Mouse (Mus musculus) testis, adult 2 months (tissue): ENCODE measurements around the gene Tnfrsf11a. TPM values are rescaled to one million over a fixed set of nuclear protein-coding genes. Genes with fewer than 3 reads are reported as not detected.
"Not testable (repeated sequence)": the region's sequence is repeated elsewhere in the genome, so short reads cannot be mapped to it uniquely, and the experiment has no call there.

ENCODE experiments used
- H3K27ac ChIP-seq: fragments of 200-500 bp; 2 replicates; pipeline ENCODE4 v1.5.1; 2012; ENCODE audit warnings: low read depth, low read length; ENCODE audit not compliant: control insufficient read depth, insufficient read depth
- H3K27me3 ChIP-seq: fragments of 200-500 bp; 2 replicates; pipeline ENCODE4 v1.6.1; 2012; ENCODE audit warnings: mild to moderate bottlenecking, low read length, moderate library complexity; ENCODE audit not compliant: control insufficient read depth, insufficient read depth
- H3K36me3 ChIP-seq: fragments of 200-500 bp; 2 replicates; pipeline ENCODE4 v1.6.1; 2012; ENCODE audit warnings: mild to moderate bottlenecking, low read length; ENCODE audit not compliant: control insufficient read depth, insufficient read depth
- H3K4me1 ChIP-seq: fragments of 200-500 bp; 2 replicates; pipeline ENCODE4 v1.6.1; 2012; ENCODE audit warnings: low read length; ENCODE audit not compliant: control insufficient read depth, insufficient read depth
- H3K4me3 ChIP-seq: fragments of 200-500 bp; 2 replicates; pipeline ENCODE4 v1.5.1; 2012; ENCODE audit warnings: low read depth, mild to moderate bottlenecking, low read length, moderate library complexity, mixed read lengths; ENCODE audit not compliant: control insufficient read depth
- CTCF ChIP-seq: fragments of 200-500 bp; IDR thresholded peaks from 2 replicates; pipeline ENCODE4 v1.5.1; 2012; ENCODE audit warnings: low read depth, mild to moderate bottlenecking, inconsistent platforms, low read length, moderate library complexity; ENCODE audit not compliant: control insufficient read depth, insufficient read depth, insufficient replicate concordance
- POLR2A ChIP-seq: fragments of 200-500 bp; IDR thresholded peaks from 2 replicates; pipeline ENCODE4 v1.6.1; 2012; ENCODE audit warnings: low read depth, mild to moderate bottlenecking, inconsistent platforms, low read length, moderate library complexity; ENCODE audit not compliant: control insufficient read depth
- polyA plus RNA-seq: library from polyadenylated mRNA; depleted of rRNA; stranded (reverse); fragments of >200 nt; gene quantifications from 2 replicates; pipeline ENCODE4 v1.2.3, GENCODE M21; 2012

Tnfrsf11a gene
- polyA plus RNA-seq, 1 experiment = 0.26 TPM

DNA sequence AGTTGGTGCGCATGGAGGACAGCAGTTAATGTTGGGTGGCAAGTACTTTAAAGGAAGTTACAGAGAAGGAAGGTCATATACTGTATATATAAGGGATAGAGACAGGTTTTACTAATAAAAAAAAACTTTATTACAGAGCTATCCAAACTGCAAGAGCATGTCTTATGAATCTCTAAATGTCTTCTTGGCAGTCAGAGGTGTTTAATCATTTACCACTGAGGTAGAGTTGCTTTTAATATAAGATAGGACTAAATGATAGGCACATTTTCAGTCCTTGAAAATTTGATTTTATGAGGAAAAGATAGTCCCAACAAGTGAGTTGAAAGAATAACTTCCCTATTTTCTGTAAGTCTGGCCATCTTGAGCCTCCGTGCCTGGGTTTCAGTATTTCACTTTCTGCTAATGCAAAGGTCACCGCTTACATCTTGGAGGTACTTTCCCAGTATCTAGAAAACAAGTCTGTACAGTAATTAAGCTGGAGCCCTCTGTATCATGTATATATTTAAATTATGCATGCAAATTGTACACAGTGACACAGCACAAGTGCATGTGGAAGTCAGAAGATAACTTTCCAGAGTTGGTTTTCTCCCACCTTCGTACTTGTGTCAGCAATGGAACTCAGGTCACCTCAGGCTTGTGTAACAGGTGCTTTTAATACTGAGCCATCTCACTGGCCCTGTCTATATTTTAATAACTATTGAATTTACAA lies 32.3 kb upstream of the Tnfrsf11a start:
- no peaks in the 10 kb centered on the region for H3K36me3 ChIP-seq
- H3K27ac ChIP-seq = no peak overlapping the region
- H3K27me3 ChIP-seq = no peaks in the 10 kb centered on the region
- TF ChIP-seq POLR2A (no peak), CTCF (no peak)
- H3K4me1 ChIP-seq = no peaks in the 10 kb centered on the region
- no peak overlapping the region for H3K4me3 ChIP-seq

DNA sequence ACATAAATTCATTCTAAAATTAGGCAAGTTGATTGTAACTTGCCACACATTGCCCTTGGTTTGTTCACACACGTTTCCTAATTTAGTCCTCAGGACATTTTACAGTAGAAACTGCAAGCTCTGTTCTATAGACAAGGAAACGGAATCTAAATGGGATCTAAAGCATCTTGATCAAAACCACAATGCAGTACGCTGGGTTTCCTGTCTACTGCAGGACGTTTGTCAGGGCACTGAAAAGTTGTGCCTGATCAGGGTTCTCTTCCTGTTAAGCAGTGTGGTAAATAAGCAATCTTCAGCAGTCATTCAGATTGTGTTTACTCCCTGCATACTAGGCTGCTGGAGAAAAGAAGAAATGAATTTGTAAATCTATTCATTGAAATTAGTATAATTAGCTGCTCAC lies 28.3 kb upstream of the Tnfrsf11a start:
- H3K36me3 ChIP-seq = no peaks in the 10 kb centered on the region
- no peak overlapping the region for H3K4me3 ChIP-seq
- TF ChIP-seq CTCF (no peak), POLR2A (no peak)
- no peak overlapping the region for H3K27ac ChIP-seq
- no peaks in the 10 kb centered on the region for H3K4me1 ChIP-seq
- no peaks in the 10 kb centered on the region for H3K27me3 ChIP-seq

DNA sequence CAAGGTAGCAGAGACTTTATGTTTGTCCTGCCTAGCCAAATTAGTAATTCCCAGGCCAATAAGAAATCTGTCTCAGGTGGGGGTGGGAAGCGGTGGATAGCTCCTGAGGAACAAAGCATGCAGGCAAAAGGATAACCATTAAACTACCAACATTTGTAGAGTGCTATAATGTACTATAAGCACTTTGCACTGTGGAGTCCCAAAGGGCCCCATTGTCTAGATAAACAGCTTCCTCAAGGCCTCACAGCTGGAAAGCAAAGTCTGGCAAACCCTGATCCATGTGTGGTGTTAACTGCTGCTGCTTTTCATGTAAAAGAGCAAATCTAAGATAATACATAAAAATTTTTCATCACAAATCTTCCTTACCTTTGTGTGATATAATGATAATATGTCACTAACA lies 27.6 kb upstream of the Tnfrsf11a start:
- H3K36me3 ChIP-seq = no peaks in the 10 kb centered on the region
- H3K27me3 ChIP-seq = no peaks in the 10 kb centered on the region
- no peak overlapping the region for H3K4me3 ChIP-seq
- H3K27ac ChIP-seq = no peak overlapping the region
- TF ChIP-seq POLR2A = no peak
- no peaks in the 10 kb centered on the region for H3K4me1 ChIP-seq

DNA sequence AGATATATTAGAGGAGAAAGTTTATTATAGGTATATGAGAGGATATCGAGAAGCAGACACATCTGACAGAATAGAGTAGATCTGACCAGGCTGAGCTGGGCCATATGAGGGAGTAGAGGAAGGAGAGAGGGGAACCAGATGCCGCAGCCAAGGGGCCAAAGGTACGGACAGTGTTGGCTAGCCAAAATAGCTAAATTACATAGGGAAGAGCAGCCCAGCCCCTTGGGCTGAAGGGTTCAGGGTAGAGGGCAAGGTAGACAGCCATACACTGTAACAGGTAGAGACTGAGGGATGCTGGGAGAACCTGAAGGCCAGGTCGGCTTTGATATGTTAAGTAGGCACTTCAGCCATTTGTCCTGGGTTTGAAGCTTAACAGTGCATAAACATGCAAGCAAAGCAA lies 21.7 kb upstream of the Tnfrsf11a start:
- Histone ChIP-seq H3K36me3 (no peaks in the 10 kb centered on the region), H3K27ac (no peak overlapping the region), H3K4me3 (no peak overlapping the region), H3K27me3 (no peaks in the 10 kb centered on the region), H3K4me1 (no peaks in the 10 kb centered on the region)
- TF ChIP-seq CTCF (no peak), POLR2A (no peak)

DNA sequence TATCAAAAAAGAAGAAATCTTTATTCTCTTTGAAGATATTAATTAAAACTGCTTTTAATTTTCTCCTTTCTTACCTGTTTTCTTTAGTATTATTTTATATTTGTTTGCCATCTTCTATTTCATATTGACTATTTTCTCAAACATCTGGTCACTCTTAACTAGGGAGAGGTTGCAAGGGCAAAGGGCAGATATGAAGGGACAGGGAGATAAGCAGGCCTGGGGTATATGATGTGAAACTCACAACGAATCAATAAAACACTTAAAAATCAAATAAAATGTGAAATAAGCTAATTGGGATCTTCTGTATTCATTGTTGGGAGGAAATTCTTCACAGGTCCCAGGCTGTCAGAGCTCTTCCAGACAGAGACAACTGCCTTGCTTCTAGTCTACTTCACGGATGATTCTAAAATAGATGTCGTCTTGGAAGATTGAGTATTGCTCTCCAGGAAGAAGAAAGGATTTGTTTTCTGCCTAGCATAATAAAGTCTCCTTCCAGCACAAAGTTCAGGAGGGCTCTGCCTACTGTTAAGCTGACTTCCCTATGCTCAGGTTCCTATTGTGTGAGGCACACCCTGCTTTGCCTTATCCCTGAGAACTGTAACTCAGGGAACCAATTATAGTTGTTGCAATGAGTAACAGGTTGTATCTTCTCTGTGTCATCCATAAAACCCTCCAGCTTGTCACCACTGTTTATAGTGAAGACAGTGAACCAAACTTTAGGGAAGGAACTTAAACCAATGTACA lies 20.9 kb upstream of the Tnfrsf11a start:
- no peak for TF ChIP-seq CTCF
- no peak for TF ChIP-seq POLR2A
- no peak overlapping the region for H3K4me3 ChIP-seq
- H3K36me3 ChIP-seq = no peaks in the 10 kb centered on the region
- H3K27me3 ChIP-seq = no peaks in the 10 kb centered on the region
- H3K27ac ChIP-seq = no peak overlapping the region
- 0 out of 2 replicates have a peak, but pooled peaks cover 2% of the 10 kb centered on the region for H3K4me1 ChIP-seq

DNA sequence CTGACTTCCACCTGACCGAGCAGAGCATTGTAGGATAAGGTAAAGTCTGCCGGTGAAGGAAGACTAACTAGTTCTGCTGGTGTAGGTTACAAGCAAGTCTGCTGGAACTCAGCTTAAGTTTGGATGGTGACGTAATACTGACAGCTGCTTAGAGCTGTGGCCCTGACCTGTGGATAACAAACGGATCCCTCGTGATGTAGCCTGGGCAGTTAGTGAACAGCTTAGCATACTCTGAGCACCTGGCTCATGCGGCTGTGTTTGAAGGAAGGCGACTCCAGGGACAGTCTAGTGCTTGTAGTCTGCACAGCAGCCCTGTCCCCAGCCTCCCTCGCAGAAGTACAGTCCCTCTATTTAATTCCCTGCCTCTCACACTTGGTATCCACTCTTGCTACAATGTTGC lies 14.9 kb upstream of the Tnfrsf11a start:
- no peak overlapping the region for H3K4me3 ChIP-seq
- no peaks in the 10 kb centered on the region for H3K36me3 ChIP-seq
- no peaks in the 10 kb centered on the region for H3K27me3 ChIP-seq
- H3K27ac ChIP-seq = peak overlapping the region; percentile 12; the same call in 1 of the 2 replicates
- TF ChIP-seq CTCF (no peak), POLR2A (no peak)
- peaks cover 2% of the 10 kb centered on the region; the same call in 1 of the 2 replicates for H3K4me1 ChIP-seq

DNA sequence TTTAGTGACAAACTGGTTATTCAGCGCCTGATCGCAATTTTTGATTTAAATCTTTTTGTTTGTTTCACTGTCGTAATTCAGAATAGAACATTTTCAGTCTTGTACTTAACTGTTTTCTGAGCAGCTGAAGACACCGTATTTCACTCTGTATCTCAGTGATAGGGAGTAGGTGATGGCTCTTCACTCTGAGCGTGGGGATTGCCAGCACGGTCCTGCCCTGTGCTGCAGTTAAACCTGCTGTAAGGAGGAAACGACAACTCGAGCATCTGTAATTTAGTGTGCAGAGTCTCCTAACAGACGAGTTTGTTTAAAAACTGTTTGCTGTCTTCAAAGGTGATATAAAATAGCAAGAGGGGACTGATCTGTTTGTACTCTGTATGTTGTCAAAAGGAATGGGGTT lies 14.4 kb upstream of the Tnfrsf11a start:
- H3K27me3 ChIP-seq, H3K36me3 ChIP-seq, H3K4me3 ChIP-seq, H3K4me1 ChIP-seq, H3K27ac ChIP-seq: not testable (repeated sequence)

DNA sequence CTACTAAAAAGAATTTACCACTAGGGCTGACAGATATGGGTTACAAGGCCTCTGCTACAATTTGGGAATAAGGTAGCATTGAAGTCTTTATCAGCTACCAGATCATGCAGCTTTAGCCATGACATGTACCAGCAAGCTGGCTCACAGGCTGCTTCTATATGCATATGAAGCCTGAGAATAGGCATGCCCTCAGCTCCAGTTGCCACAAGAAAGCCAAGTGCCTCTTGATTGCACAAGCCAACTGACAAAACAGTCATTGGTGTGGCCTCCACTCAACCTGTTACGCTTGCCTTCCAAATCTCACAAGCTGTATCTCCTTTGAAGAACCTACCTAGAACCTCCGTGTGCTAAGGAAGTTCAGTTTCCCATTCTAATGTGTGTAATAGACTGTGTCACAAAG lies 12.1 kb upstream of the Tnfrsf11a start:
- Histone ChIP-seq H3K4me1 (peaks cover 2% of the 10 kb centered on the region; the same call in 1 of the 2 replicates), H3K36me3 (no peaks in the 10 kb centered on the region), H3K27me3 (no peaks in the 10 kb centered on the region), H3K4me3 (no peak overlapping the region), H3K27ac (no peak overlapping the region)
- TF ChIP-seq CTCF = no peak
